Mouse (Mus musculus): ENCODE measurements around the gene Ltbp1.

Gene Ltbp1

DNA sequence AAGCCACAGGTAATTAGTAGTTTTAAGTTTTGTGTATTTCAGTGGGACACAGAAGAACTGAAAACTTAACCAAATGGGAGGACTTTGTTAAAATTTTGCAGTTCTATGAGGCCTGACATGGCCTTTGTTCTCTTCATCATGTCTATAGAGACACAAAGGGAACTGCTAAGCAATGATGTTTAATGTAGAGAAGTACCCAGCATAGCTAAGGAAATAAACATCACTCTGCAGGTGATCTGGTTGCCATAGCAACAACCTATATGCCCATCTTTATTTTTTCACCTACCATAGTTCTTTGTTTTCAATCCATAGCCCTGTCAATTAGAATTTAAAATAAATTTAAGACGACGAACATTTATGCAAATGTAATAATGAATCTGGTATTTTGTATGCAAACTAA, 233.3 kb downstream of the Ltbp1 start:
- DNase-seq (ENCODE audit: low spot score): no peak

- no peak for DNase-seq (ENCODE audit: low spot score)
Observed at GRCm38 (mm10) chr17:75239545-75239944, 234.2 kb downstream of the Ltbp1 start.

GRCm38 (mm10) chr17:75242086-75242485, 236.7 kb downstream of the Ltbp1 start:
- no peak for DNase-seq (ENCODE audit: low spot score)

GRCm38 (mm10) chr17:75243221-75243620, 237.9 kb downstream of the Ltbp1 start:
- no peak for DNase-seq (ENCODE audit: low spot score)

GRCm38 (mm10) chr17:75244148-75244547, 238.8 kb downstream of the Ltbp1 start:
- no peak for DNase-seq (ENCODE audit: low spot score)

DNA sequence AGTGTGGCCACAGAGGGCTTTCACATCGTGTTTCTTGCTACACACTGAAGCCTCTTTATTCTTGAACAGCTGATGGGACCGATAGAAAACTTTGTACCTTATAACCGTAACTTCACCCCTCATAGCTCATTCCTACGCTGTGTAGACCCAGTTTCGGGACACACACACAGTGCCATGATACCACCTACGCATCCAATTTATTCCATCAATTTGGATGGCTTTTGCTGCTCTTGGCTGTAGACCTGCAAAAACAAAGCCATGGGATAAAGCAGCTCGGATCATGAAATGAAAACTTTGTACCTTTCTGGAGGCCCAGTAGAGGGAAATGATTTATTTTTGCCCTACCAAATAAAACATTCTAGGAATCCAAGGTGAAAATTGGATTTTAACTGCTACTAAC, 239.7 kb downstream of the Ltbp1 start:
- no peak for DNase-seq (ENCODE audit: low spot score)

DNA sequence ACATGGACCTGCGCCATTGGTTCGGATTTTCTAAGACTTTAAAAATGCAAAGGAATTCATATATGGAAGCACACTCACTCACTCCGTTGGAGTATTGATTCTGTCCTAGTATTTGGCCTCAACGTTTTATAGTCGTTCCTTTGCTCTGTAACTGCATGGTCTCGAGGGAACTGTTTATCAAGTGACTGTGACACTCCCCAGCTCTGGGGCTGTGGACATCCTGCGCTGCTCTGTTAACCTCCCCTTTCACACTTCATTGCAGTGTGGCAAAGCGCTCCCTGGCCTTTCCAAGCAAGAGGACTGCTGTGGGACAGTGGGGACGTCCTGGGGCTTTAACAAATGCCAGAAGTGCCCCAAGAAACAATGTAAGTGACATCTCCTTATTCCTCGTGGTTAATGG, 243.3 kb downstream of the Ltbp1 start:
- peak; percentile 21 for DNase-seq (ENCODE audit: low spot score)

GRCm38 (mm10) chr17:75250571-75250970, 245.2 kb downstream of the Ltbp1 start:
- DNase-seq (ENCODE audit: low spot score): no peak

- DNase-seq (ENCODE audit: low spot score): no peak
Observed at GRCm38 (mm10) chr17:75251094-75251493, 245.7 kb downstream of the Ltbp1 start.

DNA sequence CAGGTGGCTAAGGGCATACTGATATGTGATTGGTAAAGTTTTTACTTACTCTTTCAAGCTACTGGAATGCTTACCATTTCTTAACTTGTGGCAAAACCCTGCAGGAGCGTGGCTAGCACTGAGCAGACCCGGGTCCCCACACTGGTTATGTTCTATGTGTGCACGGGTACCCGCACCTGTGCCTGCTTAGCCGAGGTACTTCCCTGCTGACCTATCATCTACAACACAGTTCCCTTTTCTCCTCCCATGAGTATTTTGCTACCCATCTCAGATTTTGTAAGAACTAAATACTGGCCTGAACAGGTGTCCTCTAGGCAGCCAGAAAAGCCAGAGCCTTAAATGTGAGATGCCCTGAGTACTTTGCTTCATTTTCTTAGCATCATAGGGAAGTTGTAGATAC, 247.2 kb downstream of the Ltbp1 start:
- no peak for DNase-seq (ENCODE audit: low spot score)

GRCm38 (mm10) chr17:75254909-75255308, 249.5 kb downstream of the Ltbp1 start:
- DNase-seq (ENCODE audit: low spot score): no peak

GRCm38 (mm10) chr17:75255967-75256366, 250.6 kb downstream of the Ltbp1 start:
- no peak for DNase-seq (ENCODE audit: low spot score)

GRCm38 (mm10) chr17:75258427-75258826, 253.1 kb downstream of the Ltbp1 start:
- no peak for DNase-seq (ENCODE audit: low spot score)

GRCm38 (mm10) chr17:75263336-75263990, 258.1 kb downstream of the Ltbp1 start:
- DNase-seq (ENCODE audit: low spot score): peak; percentile 20

- DNase-seq (ENCODE audit: low spot score): no peak
Observed at GRCm38 (mm10) chr17:75268506-75268905, 263.1 kb downstream of the Ltbp1 start.

DNA sequence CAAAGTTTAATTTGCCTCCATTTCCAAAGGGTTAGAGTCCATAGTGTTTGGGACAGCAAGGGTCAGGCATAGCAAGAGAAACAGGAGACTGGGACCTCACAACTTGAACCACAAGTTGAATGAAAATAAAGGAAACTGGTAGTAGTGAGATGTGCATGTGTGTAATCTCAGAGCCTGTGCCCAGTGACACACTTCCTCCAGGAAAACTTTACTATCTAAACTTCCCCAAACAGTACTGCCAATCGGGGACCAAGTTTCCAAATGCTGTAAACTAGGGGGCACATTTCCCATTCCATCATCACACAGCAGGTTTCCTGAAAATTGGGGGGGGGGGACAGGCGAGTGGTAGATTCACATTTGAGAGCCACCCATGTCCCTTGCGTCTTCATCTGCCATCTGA, 267.1 kb downstream of the Ltbp1 start:
- no peak for DNase-seq (ENCODE audit: low spot score)

DNA sequence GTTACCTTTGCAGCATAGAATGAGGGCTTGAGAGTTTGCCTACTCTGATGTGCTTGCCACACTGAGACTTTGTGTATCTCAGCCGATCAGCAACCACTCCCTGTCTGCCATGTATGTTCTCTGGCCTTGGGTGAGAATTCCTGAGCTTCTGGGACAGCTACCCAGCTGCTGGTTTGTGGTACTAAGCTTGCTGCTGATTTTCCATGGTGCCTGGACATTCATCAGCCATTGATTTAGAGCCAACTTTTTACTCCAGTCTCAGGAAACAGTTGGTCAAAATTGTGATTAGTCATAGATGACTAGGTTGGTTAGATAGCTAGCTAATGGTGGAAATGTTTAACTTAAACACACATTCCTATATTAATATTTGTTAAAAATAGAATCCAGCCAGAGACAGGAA, 267.9 kb downstream of the Ltbp1 start:
- DNase-seq (ENCODE audit: low spot score): no peak

GRCm38 (mm10) chr17:75275302-75275701, 269.9 kb downstream of the Ltbp1 start:
- DNase-seq (ENCODE audit: low spot score): no peak

- no peak for DNase-seq (ENCODE audit: low spot score)
Observed at GRCm38 (mm10) chr17:75278106-75278505, 272.7 kb downstream of the Ltbp1 start.

- no peak for DNase-seq (ENCODE audit: low spot score)
Observed at GRCm38 (mm10) chr17:75278561-75278960, 273.2 kb downstream of the Ltbp1 start.

- DNase-seq (ENCODE audit: low spot score): no peak
Observed at GRCm38 (mm10) chr17:75281345-75281744, 276.0 kb downstream of the Ltbp1 start.

- DNase-seq (ENCODE audit: low spot score): no peak
Observed at GRCm38 (mm10) chr17:75284876-75285708, 279.7 kb downstream of the Ltbp1 start.

GRCm38 (mm10) chr17:75292986-75293385, 287.6 kb downstream of the Ltbp1 start:
- DNase-seq (ENCODE audit: low spot score): no peak

- no peak for DNase-seq (ENCODE audit: low spot score)
Observed at GRCm38 (mm10) chr17:75293725-75294124, 288.4 kb downstream of the Ltbp1 start.
